Mouse (Mus musculus): ENCODE results near the gene Bud31.

DNA sequence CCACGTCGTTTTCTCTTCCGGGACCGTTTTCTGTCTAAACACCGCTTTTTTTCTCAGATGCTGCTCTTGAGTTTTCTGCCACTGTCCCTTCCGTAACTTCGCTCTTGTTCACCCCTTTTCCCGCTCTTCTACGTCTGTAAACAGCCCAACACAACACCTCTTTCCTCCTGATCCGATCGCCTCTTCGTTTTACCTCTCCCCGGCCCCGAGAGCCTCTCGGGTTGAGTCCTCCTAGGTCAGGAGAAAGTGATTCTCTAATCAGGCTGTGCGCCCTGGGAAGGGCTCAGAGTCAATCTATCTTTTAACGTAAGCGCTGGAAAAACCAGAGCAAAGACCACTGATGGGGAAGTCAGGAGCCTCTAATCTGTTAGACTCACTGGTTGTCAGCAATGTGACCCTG, 449 bp downstream of the Bud31 start:
- TF ChIP-seq CTCF (IDR thresholded peaks at IDR 0.05; ENCODE audit: borderline replicate concordance, insufficient read depth, low read depth, low read length) = no peak
- TF ChIP-seq POLR2A (IDR thresholded peaks at IDR 0.05; ENCODE audit: borderline replicate concordance, insufficient read depth, low read length) = no peak

Measured in cerebellum, adult 2 months (tissue).